Mouse (Mus musculus) stomach, postnatal 0 days (tissue): Measurements from ENCODE around the gene Mbd3l1.
A peak's percentile ranks its signal among the peaks of the same experiment; 100 is the strongest.

Source experiments
- CTCF ChIP-seq: IDR thresholded peaks from 2 replicates; pipeline ENCODE4 v1.5.1; 2016; ENCODE audit warnings: antibody characterized with exemption, low read depth, mild to moderate bottlenecking, moderate library complexity
- EP300 ChIP-seq: optimal IDR thresholded peaks from 2 replicates; pipeline ENCODE3; 2016; ENCODE audit warnings: antibody characterized with exemption

DNA sequence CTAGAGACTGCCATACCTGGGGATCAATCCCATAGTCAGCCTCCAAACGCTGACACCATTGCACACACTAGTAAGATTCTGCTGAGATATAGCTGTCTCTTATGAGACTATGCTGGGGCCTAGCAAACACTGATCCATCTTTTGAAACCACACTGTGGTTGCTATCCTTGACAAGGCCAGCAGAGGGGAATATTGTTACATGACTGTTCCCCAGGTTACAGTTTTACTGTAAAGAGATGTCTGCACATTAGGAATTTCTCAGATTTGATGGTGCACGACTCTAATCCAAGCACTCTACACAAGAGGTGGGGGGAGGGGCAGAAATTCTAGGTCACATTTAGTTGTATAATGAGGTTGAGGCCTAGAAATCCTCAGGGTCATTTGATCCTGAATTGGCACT lies 29.9 kb downstream of the Mbd3l1 start:
- TF ChIP-seq CTCF (peak; percentile 47), EP300 (no peak)
